Mouse (Mus musculus) CD8-positive naive resting alpha-beta T cell, adult 2 months (primary cell): ENCODE data around the gene Dbndd2.

Experiments
- DNase-seq, 2 experiments: peaks; one replicate each; pipeline ENCODE4 v3.0.0; 2022; ENCODE audit warnings: low read depth in 2 of 2, low spot score in 2 of 2

Gene Dbndd2

GRCm38 (mm10) chr2:164497691-164498268 is 11.9 kb downstream of the Dbndd2 start:
- DNase-seq = no peak

GRCm38 (mm10) chr2:164499317-164499716 is 13.4 kb downstream of the Dbndd2 start:
- no peak for DNase-seq

GRCm38 (mm10) chr2:164500511-164500910 is 14.6 kb downstream of the Dbndd2 start:
- DNase-seq = no peak

- no peak for DNase-seq
Measured at GRCm38 (mm10) chr2:164504919-164505318, 19.0 kb downstream of the Dbndd2 start.

- DNase-seq = no peak
Measured at GRCm38 (mm10) chr2:164505619-164506347, 19.9 kb downstream of the Dbndd2 start.

- DNase-seq = no peak
Measured at GRCm38 (mm10) chr2:164507811-164508210, 21.9 kb downstream of the Dbndd2 start.

- no peak for DNase-seq
Measured at GRCm38 (mm10) chr2:164510621-164511190, 24.8 kb downstream of the Dbndd2 start.

GRCm38 (mm10) chr2:164512121-164512909 is 26.4 kb downstream of the Dbndd2 start:
- DNase-seq = no peak

- DNase-seq = no peak
Measured at GRCm38 (mm10) chr2:164513389-164513788, 27.5 kb downstream of the Dbndd2 start.

GRCm38 (mm10) chr2:164514916-164515315 is 29.0 kb downstream of the Dbndd2 start:
- DNase-seq = no peak

GRCm38 (mm10) chr2:164515897-164516296 is 30.0 kb downstream of the Dbndd2 start:
- DNase-seq = no peak

GRCm38 (mm10) chr2:164516592-164516991 is 30.7 kb downstream of the Dbndd2 start:
- DNase-seq = no peak

GRCm38 (mm10) chr2:164517485-164518221 is 31.7 kb downstream of the Dbndd2 start:
- peak; percentile 67 to 72 for DNase-seq

GRCm38 (mm10) chr2:164518266-164519170 is 32.6 kb downstream of the Dbndd2 start:
- no peak for DNase-seq

GRCm38 (mm10) chr2:164519171-164519526 is 33.2 kb downstream of the Dbndd2 start:
- DNase-seq = no peak

- no peak for DNase-seq
Measured at GRCm38 (mm10) chr2:164520782-164521181, 34.9 kb downstream of the Dbndd2 start.

GRCm38 (mm10) chr2:164521841-164522240 is 35.9 kb downstream of the Dbndd2 start:
- peak; percentile 73 to 77 for DNase-seq

GRCm38 (mm10) chr2:164522280-164522679 is 36.4 kb downstream of the Dbndd2 start:
- DNase-seq = no peak

- DNase-seq = no peak
Measured at GRCm38 (mm10) chr2:164523301-164523773, 37.4 kb downstream of the Dbndd2 start.

GRCm38 (mm10) chr2:164528557-164528956 is 42.7 kb downstream of the Dbndd2 start:
- no peak for DNase-seq
